Mouse (Mus musculus) olfactory bulb, adult 2 months (tissue): ENCODE data around the gene Bin2. TPM values are rescaled to one million over a fixed set of nuclear protein-coding genes. Genes with fewer than 3 reads are reported as not detected.

ENCODE experiments used
- H3K27ac ChIP-seq: fragments of 200-500 bp; 2 replicates; pipeline ENCODE4 v1.5.1; 2012; ENCODE audit warnings: low read depth, low read length; ENCODE audit not compliant: insufficient read depth
- H3K4me1 ChIP-seq: fragments of 200-500 bp; 2 replicates; pipeline ENCODE4 v1.6.1; 2012; ENCODE audit warnings: low read length; ENCODE audit not compliant: control insufficient read depth, insufficient read depth
- H3K4me3 ChIP-seq: fragments of 200-500 bp; 2 replicates; pipeline ENCODE4 v1.5.1; 2012; ENCODE audit warnings: mild to moderate bottlenecking, low read depth, low read length, moderate library complexity; ENCODE audit not compliant: insufficient read depth
- CTCF ChIP-seq: fragments of 200-500 bp; IDR thresholded peaks from 2 replicates; pipeline ENCODE4 v1.5.1; 2012; ENCODE audit warnings: low read depth, mild to moderate bottlenecking, low read length, moderate library complexity; ENCODE audit not compliant: insufficient read depth
- POLR2A ChIP-seq: fragments of 200-500 bp; IDR thresholded peaks from 2 replicates; pipeline ENCODE4 v1.6.1; 2012; ENCODE audit warnings: mild to moderate bottlenecking, low read depth, low read length, moderate library complexity; ENCODE audit not compliant: insufficient read depth
- WGBS: fragments of 180-500 bp; shearing (Covaris S2); methylation state at CpG from one replicate; pipeline ENCODE4 v1.1.7; 2018; 5-methylcytosine and 5-hydroxymethylcytosine counted together
- polyA plus RNA-seq: library from polyadenylated mRNA; stranded (reverse); fragments of >200 nt; gene quantifications from 2 replicates; pipeline ENCODE4 v1.2.4, GENCODE M21; 2012; ENCODE audit warnings: low replicate concordance; ENCODE audit not compliant: missing spikeins, insufficient read depth, insufficient read length

Gene Bin2
- polyA plus RNA-seq, 1 experiment, result not detected

DNA sequence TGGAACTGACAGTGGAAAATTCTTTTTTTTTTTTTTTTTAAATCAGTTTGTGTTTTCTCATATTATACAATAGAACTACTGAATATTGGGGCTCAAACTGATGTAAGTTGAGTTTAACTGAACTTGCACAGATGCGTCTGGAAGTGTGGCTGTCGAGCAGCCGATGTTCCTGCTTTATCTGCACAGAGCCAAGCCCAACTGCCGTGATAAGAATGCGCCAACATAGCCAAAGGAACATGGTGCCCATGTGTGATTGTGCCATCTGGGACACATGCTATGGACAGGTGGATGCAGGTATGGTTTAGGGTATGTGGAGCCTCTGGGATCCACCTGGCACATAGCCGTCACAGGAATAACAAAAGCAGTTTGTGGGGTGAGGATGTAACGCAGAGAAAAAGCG, 16.5 kb upstream of the Bin2 start:
- WGBS, result 96% methylated on average over 8 of the region's 8 CpGs
- no peak overlapping the region for H3K27ac ChIP-seq
- H3K4me1 ChIP-seq, result peaks cover 13% of the 10 kb centered on the region
- TF ChIP-seq POLR2A (no peak), CTCF (no peak)
- H3K4me3 ChIP-seq, result no peak overlapping the region

DNA sequence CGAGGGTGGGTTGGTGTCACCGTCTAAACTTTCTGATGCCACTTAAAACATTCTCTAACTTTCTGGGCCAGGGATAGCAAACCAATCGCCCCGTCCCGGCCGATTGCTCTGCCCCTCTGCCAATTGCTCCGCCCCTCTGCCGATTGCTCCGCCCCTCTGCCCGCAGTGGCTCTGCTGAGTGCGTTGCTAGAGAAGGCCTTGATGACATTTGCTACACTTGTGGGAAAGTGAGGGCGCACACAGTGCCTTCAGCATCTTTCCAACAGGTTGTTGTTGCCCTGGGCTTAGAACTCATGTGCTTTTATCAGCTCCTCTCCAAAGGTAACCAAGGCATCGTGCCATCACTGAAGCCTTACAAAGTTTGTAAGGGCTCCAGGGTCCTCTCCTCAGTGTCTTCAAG, 15.9 kb upstream of the Bin2 start:
- no peak for TF ChIP-seq POLR2A
- TF ChIP-seq CTCF, result no peak
- 37% methylated on average over 13 of the region's 13 CpGs for WGBS
- H3K4me3 ChIP-seq, result no peak overlapping the region
- no peak overlapping the region for H3K27ac ChIP-seq
- H3K4me1 ChIP-seq, result peaks cover 13% of the 10 kb centered on the region

DNA sequence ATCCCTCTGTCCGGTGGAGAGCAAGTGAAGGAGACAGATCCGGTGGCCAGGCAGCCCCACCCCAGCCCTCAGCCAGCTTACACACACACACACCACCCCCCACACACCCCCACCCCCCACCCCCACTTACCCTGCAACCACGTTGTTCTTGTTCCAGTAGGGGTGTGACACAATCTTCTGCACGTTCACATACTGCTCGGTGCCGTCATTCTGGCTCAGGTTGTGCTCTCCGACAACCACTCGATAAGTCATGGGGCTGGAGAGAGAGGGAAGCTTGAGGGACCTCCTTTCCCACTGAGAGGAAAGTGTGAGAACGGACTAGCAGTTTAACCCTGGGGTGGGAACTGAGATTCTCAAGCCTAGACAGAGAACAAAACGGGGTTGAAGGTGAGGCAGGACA, 15.1 kb upstream of the Bin2 start:
- H3K4me1 ChIP-seq, result peaks cover 13% of the 10 kb centered on the region
- H3K27ac ChIP-seq, result no peak overlapping the region
- WGBS, result 74% methylated on average over 10 of the region's 10 CpGs
- TF ChIP-seq POLR2A (no peak), CTCF (no peak)
- no peak overlapping the region for H3K4me3 ChIP-seq

DNA sequence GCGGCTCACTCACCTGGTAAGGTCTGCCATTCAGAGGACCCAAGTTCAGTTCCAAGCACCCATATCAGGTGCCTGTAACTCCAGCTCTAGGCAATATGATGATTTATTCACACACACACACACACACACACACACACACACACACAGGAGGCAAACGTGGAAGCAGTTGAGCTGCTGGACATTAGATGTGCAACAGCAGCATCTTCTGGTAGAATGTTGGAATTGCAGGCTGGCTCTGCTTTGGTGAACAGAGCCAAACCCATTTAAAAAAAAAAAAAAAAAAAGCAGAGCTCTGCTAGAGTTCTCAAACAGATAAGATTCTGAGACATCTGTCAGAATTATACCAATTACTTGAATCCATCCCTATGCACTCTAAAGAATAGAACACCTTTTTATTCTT, 13.7 kb upstream of the Bin2 start:
- no peak for TF ChIP-seq CTCF
- no peak for TF ChIP-seq POLR2A
- 46% methylated on average over 2 of the region's 2 CpGs for WGBS
- H3K4me1 ChIP-seq, result peaks cover 12% of the 10 kb centered on the region
- no peak overlapping the region for H3K27ac ChIP-seq
- no peak overlapping the region for H3K4me3 ChIP-seq

- H3K4me1 ChIP-seq, result no peaks in the 10 kb centered on the region
- TF ChIP-seq CTCF (no peak), POLR2A (no peak)
- no peak overlapping the region for H3K4me3 ChIP-seq
- 61% methylated on average over 7 of the region's 7 CpGs for WGBS
- H3K27ac ChIP-seq, result no peak overlapping the region
Measured at GRCm38 (mm10) chr15:100681770-100682169, 12.4 kb upstream of the Bin2 start.

DNA sequence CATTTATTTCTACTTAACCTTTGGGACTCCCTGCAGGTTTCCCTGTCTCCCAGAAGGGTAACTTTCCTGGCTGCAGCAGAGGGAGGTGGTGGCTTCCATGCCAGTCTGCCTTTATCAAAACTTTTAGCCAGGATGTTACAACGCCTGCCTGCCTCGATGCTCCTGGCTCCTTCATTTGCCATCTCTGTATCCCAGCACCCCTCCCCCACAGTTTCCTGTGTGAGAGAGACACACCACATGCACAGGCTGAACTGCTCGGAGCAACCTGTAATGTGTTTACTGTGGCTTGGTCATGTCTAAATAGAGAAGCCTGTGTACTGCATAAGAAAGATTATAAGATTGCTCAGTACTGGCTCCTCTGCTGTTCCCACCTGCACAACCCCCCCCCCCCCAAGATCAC, 11.0 kb upstream of the Bin2 start:
- no peak for TF ChIP-seq CTCF
- no peak for TF ChIP-seq POLR2A
- WGBS, result 73% methylated on average over 3 of the region's 3 CpGs
- no peak overlapping the region for H3K27ac ChIP-seq
- no peak overlapping the region for H3K4me3 ChIP-seq
- peaks cover 3% of the 10 kb centered on the region; the same call in 1 of the 2 replicates for H3K4me1 ChIP-seq

DNA sequence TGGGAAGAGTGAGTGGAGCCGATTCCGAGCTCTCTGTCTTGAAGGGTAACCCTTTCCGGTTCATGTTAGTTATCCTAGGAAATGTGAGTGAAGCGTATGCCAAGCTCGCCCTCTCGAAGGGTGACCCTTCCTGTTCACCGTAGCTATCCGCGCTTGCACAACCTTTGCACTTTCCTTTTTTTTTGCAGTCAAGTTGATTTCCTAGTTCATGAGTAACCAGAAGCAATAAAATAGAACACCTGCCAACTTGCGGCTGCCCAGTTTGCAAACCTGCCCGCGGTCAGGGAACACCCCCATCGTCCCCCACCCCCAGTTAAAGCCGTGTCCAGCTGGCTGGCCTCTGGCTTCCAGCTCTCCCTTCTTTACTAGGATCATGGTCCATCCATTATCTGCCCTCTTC, 9.7 kb upstream of the Bin2 start:
- Histone ChIP-seq H3K27ac (no peak overlapping the region), H3K4me3 (no peak overlapping the region), H3K4me1 (peaks cover 3% of the 10 kb centered on the region; the same call in 1 of the 2 replicates)
- TF ChIP-seq POLR2A (no peak), CTCF (no peak)
- WGBS, result 92% methylated on average over 14 of the region's 14 CpGs

DNA sequence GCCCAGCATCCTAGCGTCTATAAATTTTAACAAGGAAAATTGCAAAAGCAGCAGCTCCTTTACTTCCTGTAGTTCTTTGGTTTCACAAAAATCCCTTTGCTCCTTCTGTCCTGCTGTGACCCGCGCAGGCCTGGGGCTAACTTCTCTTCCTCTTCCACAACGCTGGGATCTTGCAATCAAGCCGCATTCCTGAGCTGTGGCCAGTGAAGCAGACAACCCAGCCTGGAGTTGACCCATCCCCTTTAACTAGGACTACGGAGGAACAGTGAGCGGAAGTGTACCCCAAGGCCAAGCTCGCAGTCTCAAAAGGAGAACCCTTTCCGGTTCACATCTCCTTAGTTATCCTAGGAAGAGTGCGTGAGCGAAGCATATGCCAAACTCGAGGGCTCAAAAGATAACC, 9.2 kb upstream of the Bin2 start:
- Histone ChIP-seq H3K4me1 (peaks cover 3% of the 10 kb centered on the region; the same call in 1 of the 2 replicates), H3K4me3 (no peak overlapping the region), H3K27ac (no peak overlapping the region)
- 86% methylated on average over 12 of the region's 12 CpGs for WGBS
- TF ChIP-seq POLR2A (no peak), CTCF (no peak)

- Histone ChIP-seq H3K4me1 (peaks cover 3% of the 10 kb centered on the region; the same call in 1 of the 2 replicates), H3K4me3 (no peak overlapping the region), H3K27ac (no peak overlapping the region)
- 78% methylated on average over 8 of the region's 8 CpGs for WGBS
- TF ChIP-seq POLR2A (no peak), CTCF (no peak)
Measured at GRCm38 (mm10) chr15:100677675-100678074, 8.3 kb upstream of the Bin2 start.

DNA sequence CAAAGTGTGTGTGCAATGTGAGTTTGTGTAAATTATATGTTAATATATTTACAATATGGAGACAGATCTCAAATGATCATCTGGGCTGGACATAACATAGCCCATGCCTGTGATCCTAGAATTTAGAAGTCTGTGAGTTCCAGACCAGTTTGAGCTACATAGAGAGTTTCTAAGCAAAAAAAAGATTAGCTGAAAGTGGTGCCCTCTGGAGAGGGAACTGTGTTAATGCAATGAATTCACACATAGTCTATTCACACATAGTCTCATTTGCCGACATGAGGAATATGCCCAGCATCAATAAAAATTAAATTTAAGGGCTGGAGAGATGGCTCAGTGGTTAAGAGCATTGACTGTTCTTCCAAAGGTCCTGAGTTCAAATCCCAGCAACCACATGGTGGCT, 7.2 kb upstream of the Bin2 start:
- peaks cover 3% of the 10 kb centered on the region; the same call in 1 of the 2 replicates for H3K4me1 ChIP-seq
- 79% methylated on average over 1 of the region's 1 CpGs for WGBS
- TF ChIP-seq CTCF, result no peak
- no peak for TF ChIP-seq POLR2A

More for the DNA sequence above, 7.2 kb upstream of the Bin2 start:
- Histone ChIP-seq H3K4me3 (no peak overlapping the region), H3K27ac (no peak overlapping the region)
